Mouse (Mus musculus) ES-Bruce4 (cell line): ENCODE data around the gene Pld1. TPM values are rescaled to one million over a fixed set of nuclear protein-coding genes. Genes with fewer than 3 reads are reported as not detected.
"Not testable (repeated sequence)": the region's sequence is repeated elsewhere in the genome, so short reads cannot be mapped to it uniquely, and the experiment has no call there.

Experiments
- H3K27ac ChIP-seq: 2 replicates; pipeline ENCODE4 v1.5.1; 2012; ENCODE audit warnings: low read length, inconsistent platforms; ENCODE audit not compliant: insufficient read depth
- H3K27me3 ChIP-seq: 2 replicates; pipeline ENCODE4 v1.6.1; 2012; ENCODE audit warnings: mild to moderate bottlenecking, low read length, inconsistent platforms; ENCODE audit not compliant: control insufficient read depth, poor library complexity, insufficient read depth, severe bottlenecking
- H3K36me3 ChIP-seq: 2 replicates; pipeline ENCODE4 v1.6.1; 2012; ENCODE audit warnings: inconsistent platforms, mild to moderate bottlenecking, low read length, moderate library complexity; ENCODE audit not compliant: control insufficient read depth, poor library complexity, insufficient read depth, severe bottlenecking
- H3K4me1 ChIP-seq: one replicate; pipeline ENCODE4 v1.8.1; 2011; ENCODE audit warnings: low read length; ENCODE audit not compliant: control insufficient read depth, insufficient read depth
- H3K4me3 ChIP-seq: 2 replicates; pipeline ENCODE4 v1.5.1; 2011; ENCODE audit warnings: low read depth, mild to moderate bottlenecking, low read length
- H3K9ac ChIP-seq: 2 replicates; pipeline ENCODE4 v1.6.1; 2012; ENCODE audit warnings: low read depth, mild to moderate bottlenecking, inconsistent platforms; ENCODE audit not compliant: poor library complexity, severe bottlenecking
- H3K9me3 ChIP-seq: replicated peaks from 2 replicates; pipeline ENCODE4 v1.6.1; 2012; ENCODE audit warnings: mild to moderate bottlenecking, low read length, inconsistent platforms; ENCODE audit not compliant: control insufficient read depth, poor library complexity, insufficient read depth, severe bottlenecking
- CTCF ChIP-seq: IDR thresholded peaks from one replicate; pipeline ENCODE4 v1.8.1; 2011; ENCODE audit warnings: low read depth, low read length
- EP300 ChIP-seq: IDR thresholded peaks from 2 replicates; pipeline ENCODE4 v1.6.1; 2011; ENCODE audit warnings: low read depth, low read length; ENCODE audit not compliant: insufficient read depth
- POLR2A ChIP-seq: IDR thresholded peaks from one replicate; pipeline ENCODE4 v1.8.1; 2011; ENCODE audit warnings: low read length; ENCODE audit not compliant: insufficient read depth
- polyA plus RNA-seq: library from polyadenylated mRNA; stranded (reverse); fragments of >200 nt; gene quantifications from 2 replicates; pipeline ENCODE4 v1.2.4, GENCODE M21; 2011; ENCODE audit warnings: low read depth; ENCODE audit not compliant: missing spikeins, insufficient read depth, insufficient read length

Pld1 gene
- polyA plus RNA-seq, 1 experiment, result 5.8 TPM

GRCm38 (mm10) chr3:27937144-27938110 lies 1.1 kb upstream of the Pld1 start:
- H3K36me3 ChIP-seq, result no peaks in the 10 kb centered on the region

GRCm38 (mm10) chr3:27941634-27942033 lies 3.1 kb downstream of the Pld1 start:
- Histone ChIP-seq H3K27ac (no peak overlapping the region), H3K4me3 (no peak overlapping the region), H3K36me3 (no peaks in the 10 kb centered on the region), H3K4me1 (peaks cover 1% of the 10 kb centered on the region), H3K9me3 (no peaks in the 10 kb centered on the region), H3K27me3 (no peaks in the 10 kb centered on the region; the same call in 1 of the 2 replicates), H3K9ac (no peak overlapping the region)
- TF ChIP-seq EP300, result no peak
- TF ChIP-seq CTCF, result no peak
- no peak for TF ChIP-seq POLR2A

More at GRCm38 (mm10) chr3:27937144-27938110, 1.1 kb upstream of the Pld1 start:
- Histone ChIP-seq H3K4me3 (no peak overlapping the region), H3K27me3 (no peaks in the 10 kb centered on the region; the same call in 1 of the 2 replicates), H3K27ac (no peak overlapping the region), H3K4me1 (peaks cover 6% of the 10 kb centered on the region), H3K9ac (no peak overlapping the region), H3K9me3 (no peaks in the 10 kb centered on the region)
- no peak for TF ChIP-seq CTCF
- TF ChIP-seq EP300, result no peak
- no peak for TF ChIP-seq POLR2A

- Histone ChIP-seq H3K27me3 (no peaks in the 10 kb centered on the region), H3K9me3 (no peaks in the 10 kb centered on the region), H3K36me3 (no peaks in the 10 kb centered on the region), H3K4me1 (peaks cover 1% of the 10 kb centered on the region), H3K27ac (no peak overlapping the region), H3K4me3 (no peak overlapping the region), H3K9ac (no peak overlapping the region)
- TF ChIP-seq POLR2A, result no peak
- TF ChIP-seq EP300, result no peak
- TF ChIP-seq CTCF, result no peak
These were observed 4.5 kb downstream of the Pld1 start for GRCm38 (mm10) chr3:27942991-27943390.

DNA sequence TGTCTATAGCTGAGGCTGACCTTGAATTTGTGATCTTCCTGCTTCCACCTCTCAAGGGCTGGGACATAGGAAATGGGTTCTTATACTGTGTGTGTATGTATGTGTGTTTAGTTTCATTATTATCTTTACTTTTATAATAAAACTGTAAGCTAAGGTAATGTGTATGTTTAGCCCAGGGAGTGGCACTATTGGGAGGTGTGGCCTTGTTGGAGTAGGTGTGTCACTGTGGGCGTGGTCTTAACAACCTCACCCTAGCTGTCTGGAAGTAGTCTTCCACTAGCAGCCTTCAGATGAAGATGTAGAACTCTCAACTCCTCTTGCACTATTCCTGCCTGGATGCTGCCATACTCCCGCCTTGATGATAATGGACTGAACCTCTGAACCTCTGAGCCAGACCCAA lies 6.9 kb downstream of the Pld1 start:
- H3K4me3 ChIP-seq, H3K36me3 ChIP-seq, H3K9ac ChIP-seq, H3K4me1 ChIP-seq, H3K9me3 ChIP-seq, H3K27me3 ChIP-seq, H3K27ac ChIP-seq: not testable (repeated sequence)

DNA sequence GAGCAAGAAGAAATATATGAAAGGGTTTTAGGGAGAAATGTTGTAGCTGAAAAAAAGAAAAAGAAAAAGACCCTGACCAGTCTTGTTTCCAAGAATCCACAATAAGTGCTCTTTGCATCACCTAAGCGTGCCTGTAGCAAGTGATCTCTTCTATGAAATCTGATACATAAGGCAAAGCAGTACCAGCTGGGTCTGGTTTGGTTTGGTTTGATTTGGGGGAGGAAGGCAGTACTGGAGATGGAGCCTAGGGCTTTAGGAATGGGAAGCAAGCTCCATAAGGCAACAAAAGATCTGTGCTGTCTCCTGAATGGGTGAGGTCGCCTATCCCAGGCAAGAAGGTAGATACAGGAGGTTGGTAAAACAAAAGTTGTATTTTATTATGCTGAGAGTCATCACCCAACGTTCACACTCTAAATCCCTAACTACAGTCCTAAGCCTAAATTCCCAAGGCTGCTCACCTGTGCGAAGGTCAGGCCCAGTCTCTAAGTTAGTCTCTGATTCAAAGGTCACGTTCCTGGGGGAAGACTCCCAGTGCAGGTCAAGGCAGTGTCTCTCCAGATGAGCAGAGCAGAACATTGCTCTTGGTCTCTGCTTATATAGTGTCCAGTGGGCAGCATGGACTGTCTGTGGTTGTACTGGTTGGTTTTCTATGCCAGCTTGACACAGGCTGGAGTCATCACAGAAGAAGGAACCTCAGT lies 10.8 kb downstream of the Pld1 start:
- Histone ChIP-seq H3K9me3 (no peaks in the 10 kb centered on the region), H3K4me1 (no peaks in the 10 kb centered on the region), H3K9ac (no peak overlapping the region), H3K27ac (no peak overlapping the region), H3K4me3 (no peak overlapping the region), H3K27me3 (no peaks in the 10 kb centered on the region), H3K36me3 (no peaks in the 10 kb centered on the region)
- TF ChIP-seq POLR2A (no peak), EP300 (no peak), CTCF (no peak)

- no peak for TF ChIP-seq EP300
- TF ChIP-seq CTCF, result no peak
- no peak for TF ChIP-seq POLR2A
- Histone ChIP-seq H3K4me1 (no peaks in the 10 kb centered on the region), H3K36me3 (no peaks in the 10 kb centered on the region), H3K27ac (no peak overlapping the region), H3K9me3 (no peaks in the 10 kb centered on the region), H3K27me3 (no peaks in the 10 kb centered on the region), H3K9ac (no peak overlapping the region), H3K4me3 (no peak overlapping the region)
These were observed 11.4 kb downstream of the Pld1 start for GRCm38 (mm10) chr3:27949873-27950250.
